Mouse (Mus musculus) right cerebral cortex, postnatal 10 days (tissue): ENCODE data around the gene Sdk1.
A peak's percentile ranks its signal among the peaks of the same experiment; 100 is the strongest.

ENCODE experiments used
- DNase-seq, 2 experiments: peaks; one replicate each; pipeline ENCODE4 v3.0.0; 2021; ENCODE audit warnings: low spot score in 2 of 2

Sdk1 gene

GRCm38 (mm10) chr5:141994192-141994591, 752.9 kb downstream of the Sdk1 start:
- DNase-seq, result no peak

GRCm38 (mm10) chr5:142000247-142000646, 759.0 kb downstream of the Sdk1 start:
- DNase-seq, result no peak

- DNase-seq, result no peak
Measured at GRCm38 (mm10) chr5:142001131-142001530, 759.8 kb downstream of the Sdk1 start.

GRCm38 (mm10) chr5:142001973-142002372, 760.7 kb downstream of the Sdk1 start:
- DNase-seq, result no peak

GRCm38 (mm10) chr5:142010189-142010588, 768.9 kb downstream of the Sdk1 start:
- DNase-seq, result no peak

- DNase-seq, result no peak
Measured at GRCm38 (mm10) chr5:142017001-142017400, 775.7 kb downstream of the Sdk1 start.

GRCm38 (mm10) chr5:142022877-142023580, 781.7 kb downstream of the Sdk1 start:
- no peak for DNase-seq

- no peak for DNase-seq
Measured at GRCm38 (mm10) chr5:142024448-142024847, 783.2 kb downstream of the Sdk1 start.

- DNase-seq, result peak; percentile 54 to 63
Measured at GRCm38 (mm10) chr5:142036536-142036935, 795.2 kb downstream of the Sdk1 start.

- no peak for DNase-seq
Measured at GRCm38 (mm10) chr5:142039236-142039635, 797.9 kb downstream of the Sdk1 start.

GRCm38 (mm10) chr5:142039891-142040530, 798.7 kb downstream of the Sdk1 start:
- DNase-seq, result no peak

GRCm38 (mm10) chr5:142041226-142041802, 800.0 kb downstream of the Sdk1 start:
- DNase-seq, result no peak

GRCm38 (mm10) chr5:142061781-142062180, 820.5 kb downstream of the Sdk1 start:
- peak; percentile 44 to 53 for DNase-seq

- DNase-seq, result no peak
Measured at GRCm38 (mm10) chr5:142071322-142071721, 830.0 kb downstream of the Sdk1 start.

- DNase-seq, result no peak
Measured at GRCm38 (mm10) chr5:142073901-142074300, 832.6 kb downstream of the Sdk1 start.

- peak; percentile 83 to 89 for DNase-seq
Measured at GRCm38 (mm10) chr5:142074561-142075500, 833.5 kb downstream of the Sdk1 start.

- no peak for DNase-seq
Measured at GRCm38 (mm10) chr5:142080661-142081060, 839.4 kb downstream of the Sdk1 start.

- DNase-seq, result no peak
Measured at GRCm38 (mm10) chr5:142081076-142081475, 839.8 kb downstream of the Sdk1 start.

GRCm38 (mm10) chr5:142096377-142096841, 855.1 kb downstream of the Sdk1 start:
- DNase-seq, result peak; percentile 57 to 58

GRCm38 (mm10) chr5:142100176-142100575, 858.9 kb downstream of the Sdk1 start:
- DNase-seq, result no peak

- no peak for DNase-seq
Measured at GRCm38 (mm10) chr5:142107434-142107833, 866.1 kb downstream of the Sdk1 start.

- DNase-seq, result no peak
Measured at GRCm38 (mm10) chr5:142111989-142112388, 870.7 kb downstream of the Sdk1 start.
